Mouse (Mus musculus): Measurements from ENCODE around the gene Akap7. TPM values are rescaled to one million over a fixed set of nuclear protein-coding genes. Genes with fewer than 3 reads are reported as not detected.

Gene Akap7
- 6.5 and 14.3 TPM in 2 replicates for polyA plus RNA-seq (2012; rRNA removed)
- polyA plus RNA-seq (2014; fragmentation: Nextera tagmentation; extraction: Ambion mirVana): 26.8 and 33.4 TPM in 2 replicates

DNA sequence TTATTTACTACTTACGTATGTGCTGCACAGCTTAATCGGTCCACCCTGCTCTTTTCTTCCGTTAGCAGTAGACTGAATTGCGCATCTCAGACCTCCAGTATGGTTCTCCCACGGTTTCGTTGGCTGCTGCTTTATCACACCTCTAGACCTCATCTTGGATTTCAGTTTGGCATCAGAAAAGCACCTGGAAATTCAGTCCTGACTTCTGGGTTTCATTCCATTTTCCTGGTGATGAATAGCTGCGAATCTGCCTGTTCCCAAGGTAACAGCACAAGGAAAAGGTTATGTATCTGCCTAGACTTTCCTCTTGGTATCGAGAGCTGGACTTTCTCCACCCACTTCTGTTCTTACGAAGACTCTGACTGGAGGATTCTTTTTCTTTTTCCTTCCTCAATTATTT is at the start of gene Akap7:
TSS of gene Akap7 (minus strand) at position 101 of the 400 bp plus-strand sequence.
- H3K27me3 ChIP-seq (ENCODE audit: control insufficient read depth, insufficient read depth, low read length): no peaks in the 10 kb centered on the region
- no peak within 1 kb of the TSS for H3K4me2 ChIP-seq (ENCODE audit: low read depth)
- WGBS (ENCODE audit: insufficient replicate concordance): 76% methylated on average over 9 of the region's 9 CpGs
- no peak within 1 kb of the TSS for H3K4me3 ChIP-seq (ENCODE audit: insufficient read depth in 1 of 2, low read depth in 2 of 2, low read length in 2 of 2)
- no peaks in the 10 kb centered on the region for H3K36me3 ChIP-seq (replicated peaks; ENCODE audit: control insufficient read depth, insufficient read depth, low read depth)
- no peaks in the 10 kb centered on the region for H3K4me1 ChIP-seq (replicated peaks; ENCODE audit: control insufficient read depth in 2 of 2, insufficient read depth in 2 of 2, low read length in 1 of 2)
- no peak within 1 kb of the TSS for H3K27ac ChIP-seq
- no peaks in the 10 kb centered on the region for H3K9me3 ChIP-seq (ENCODE audit: control insufficient read depth, low read length)
- ATAC-seq (ENCODE audit: insufficient read depth) (no peak), DNase-seq (ENCODE audit: low read depth in 3 of 3, low spot score in 3 of 3) (no peak)
- H3K9ac ChIP-seq (replicated peaks): no peak within 1 kb of the TSS
- no peak for TF ChIP-seq EP300 (IDR thresholded peaks at IDR 0.05; ENCODE audit: low read depth)
- no peak for TF ChIP-seq CTCF (IDR thresholded peaks at IDR 0.05; ENCODE audit: low read depth)

- TF ChIP-seq CTCF (IDR thresholded peaks at IDR 0.05; ENCODE audit: low read depth) (no peak), EP300 (IDR thresholded peaks at IDR 0.05; ENCODE audit: low read depth) (no peak)
- 74% methylated on average over 7 of the region's 7 CpGs for whole genome bisulfite sequencing (ENCODE audit: insufficient replicate concordance)
These were observed 46.7 kb upstream of the Akap7 start for GRCm38 (mm10) chr10:25354390-25354789.

GRCm38 (mm10) chr10:25353941-25354340 is 46.3 kb upstream of the Akap7 start:
- Histone ChIP-seq H3K4me2 (ENCODE audit: low read depth) (no peak overlapping the region), H3K27ac (no peak overlapping the region), H3K9me3 (ENCODE audit: control insufficient read depth, low read length) (no peaks in the 10 kb centered on the region), H3K36me3 (replicated peaks; ENCODE audit: control insufficient read depth, insufficient read depth, low read depth) (no peaks in the 10 kb centered on the region), H3K9ac (replicated peaks) (no peak overlapping the region), H3K4me3 (ENCODE audit: insufficient read depth in 1 of 2, low read depth in 2 of 2, low read length in 2 of 2) (no peak overlapping the region), H3K27me3 (ENCODE audit: control insufficient read depth, insufficient read depth, low read length) (no peaks in the 10 kb centered on the region), H3K4me1 (replicated peaks; ENCODE audit: control insufficient read depth in 2 of 2, insufficient read depth in 2 of 2, low read length in 1 of 2) (no peaks in the 10 kb centered on the region)
- WGBS (ENCODE audit: insufficient replicate concordance): 72% methylated on average over 3 of the region's 3 CpGs
- ATAC-seq (ENCODE audit: insufficient read depth): no peak
- DNase-seq (ENCODE audit: low read depth in 3 of 3, low spot score in 3 of 3): no peak
- TF ChIP-seq CTCF (IDR thresholded peaks at IDR 0.05; ENCODE audit: low read depth) (no peak), EP300 (IDR thresholded peaks at IDR 0.05; ENCODE audit: low read depth) (no peak)

More at GRCm38 (mm10) chr10:25354390-25354789, 46.7 kb upstream of the Akap7 start:
- H3K36me3 ChIP-seq (replicated peaks; ENCODE audit: control insufficient read depth, insufficient read depth, low read depth): no peaks in the 10 kb centered on the region
- H3K9me3 ChIP-seq (ENCODE audit: control insufficient read depth, low read length): no peaks in the 10 kb centered on the region
- no peak overlapping the region for H3K27ac ChIP-seq
- no peak overlapping the region for H3K4me2 ChIP-seq (ENCODE audit: low read depth)
- DNase-seq (ENCODE audit: low read depth in 3 of 3, low spot score in 3 of 3) (no peak), ATAC-seq (ENCODE audit: insufficient read depth) (no peak)
- H3K4me3 ChIP-seq (ENCODE audit: insufficient read depth in 1 of 2, low read depth in 2 of 2, low read length in 2 of 2): no peak overlapping the region
- H3K9ac ChIP-seq (replicated peaks): no peak overlapping the region
- peaks cover 0 to 3% of the 10 kb centered on the region in 2 experiments; a peak in 3 of 4 replicates for H3K4me1 ChIP-seq (replicated peaks; ENCODE audit: control insufficient read depth in 2 of 2, insufficient read depth in 2 of 2, low read length in 1 of 2)
- H3K27me3 ChIP-seq (ENCODE audit: control insufficient read depth, insufficient read depth, low read length): no peaks in the 10 kb centered on the region

DNA sequence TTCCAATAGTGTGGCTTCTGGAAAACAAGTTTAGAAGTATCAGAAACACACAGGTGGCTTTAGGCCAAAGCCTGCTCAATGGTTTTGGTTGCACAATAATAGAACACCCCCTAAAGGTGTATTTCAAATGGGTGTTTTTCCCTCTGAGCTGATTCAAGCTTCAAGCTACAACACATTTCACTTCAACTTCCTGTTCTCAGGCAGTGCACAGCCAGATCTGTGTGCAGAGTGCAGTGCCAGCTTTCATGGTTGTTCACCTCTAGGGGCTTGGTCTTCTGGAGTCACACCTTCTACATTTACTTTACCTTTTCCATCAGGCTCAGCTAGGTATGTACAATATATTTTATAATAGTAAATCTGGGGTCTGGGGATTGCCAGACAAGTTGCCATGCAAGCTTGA is 35.1 kb upstream of the Akap7 start:
- TF ChIP-seq EP300 (IDR thresholded peaks at IDR 0.05; ENCODE audit: low read depth): no peak
- DNase-seq (ENCODE audit: low read depth in 3 of 3, low spot score in 3 of 3) (no peak), ATAC-seq (ENCODE audit: insufficient read depth) (no peak)
- H3K27me3 ChIP-seq (ENCODE audit: control insufficient read depth, insufficient read depth, low read length): no peaks in the 10 kb centered on the region
- H3K4me1 ChIP-seq (replicated peaks; ENCODE audit: control insufficient read depth in 2 of 2, insufficient read depth in 2 of 2, low read length in 1 of 2): no peaks in the 10 kb centered on the region
- H3K9ac ChIP-seq (replicated peaks): no peak overlapping the region
- no peaks in the 10 kb centered on the region for H3K36me3 ChIP-seq (replicated peaks; ENCODE audit: control insufficient read depth, insufficient read depth, low read depth)
- no peak overlapping the region for H3K27ac ChIP-seq
- no peak overlapping the region for H3K4me2 ChIP-seq (ENCODE audit: low read depth)
- H3K4me3 ChIP-seq (ENCODE audit: insufficient read depth in 1 of 2, low read depth in 2 of 2, low read length in 2 of 2): no peak overlapping the region
- H3K9me3 ChIP-seq (ENCODE audit: control insufficient read depth, low read length): no peaks in the 10 kb centered on the region

DNA sequence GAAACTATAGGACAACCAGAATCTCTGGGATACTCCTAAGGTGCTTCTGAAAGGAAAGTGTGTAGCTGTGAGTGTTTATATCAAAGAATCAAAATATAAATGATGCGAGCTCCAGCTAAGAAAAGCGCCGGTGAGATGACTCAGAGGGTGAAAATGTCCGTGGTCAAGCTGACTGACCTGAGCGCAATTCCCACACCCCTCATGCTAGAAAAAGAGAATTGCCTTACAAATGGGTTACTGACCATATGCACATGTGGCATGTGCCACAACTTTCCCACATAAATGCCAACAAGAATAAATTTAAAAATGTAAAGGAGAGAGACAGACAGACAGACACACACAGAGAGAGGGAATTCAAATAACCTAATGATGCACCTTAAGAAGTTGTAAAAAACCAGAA is 33.0 kb upstream of the Akap7 start:
- Histone ChIP-seq H3K4me2 (ENCODE audit: low read depth) (no peak overlapping the region), H3K27ac (no peak overlapping the region), H3K4me1 (replicated peaks; ENCODE audit: control insufficient read depth in 2 of 2, insufficient read depth in 2 of 2, low read length in 1 of 2) (no peaks in the 10 kb centered on the region), H3K9ac (replicated peaks) (no peak overlapping the region), H3K36me3 (replicated peaks; ENCODE audit: control insufficient read depth, insufficient read depth, low read depth) (no peaks in the 10 kb centered on the region), H3K4me3 (ENCODE audit: insufficient read depth in 1 of 2, low read depth in 2 of 2, low read length in 2 of 2) (no peak overlapping the region), H3K9me3 (ENCODE audit: control insufficient read depth, low read length) (no peaks in the 10 kb centered on the region), H3K27me3 (ENCODE audit: control insufficient read depth, insufficient read depth, low read length) (no peaks in the 10 kb centered on the region)
- DNase-seq (ENCODE audit: low read depth in 3 of 3, low spot score in 3 of 3) (no peak), ATAC-seq (ENCODE audit: insufficient read depth) (no peak)
- 85% methylated on average over 5 of the region's 5 CpGs for WGBS (ENCODE audit: insufficient replicate concordance)
- TF ChIP-seq EP300 (IDR thresholded peaks at IDR 0.05; ENCODE audit: low read depth) (no peak), CTCF (IDR thresholded peaks at IDR 0.05; ENCODE audit: low read depth) (no peak)
